Mouse (Mus musculus) intestine, embryonic 15.5 days (tissue): ENCODE results near the gene Ipmk. TPM values are rescaled to one million over a fixed set of nuclear protein-coding genes. Genes with fewer than 3 reads are reported as not detected.
"Not testable (repeated sequence)": the region's sequence is repeated elsewhere in the genome, so short reads cannot be mapped to it uniquely, and the experiment has no call there.

Experiments used
- ATAC-seq: fragments of 200-750 bp; cut with Nextera tagmentation; 2 replicates; pipeline ENCODE4 v1.8.0; 2017; ENCODE audit warnings: moderate TSS enrichment, moderate library complexity
- H3K27ac ChIP-seq: fragments of 300-500 bp; sonication (generic); 2 replicates; pipeline ENCODE4 v1.5.1; 2015; ENCODE audit warnings: mild to moderate bottlenecking, inconsistent platforms
- H3K27me3 ChIP-seq: fragments of 300-500 bp; sonication (generic); replicated peaks from 2 replicates; pipeline ENCODE4 v1.6.1; 2015; ENCODE audit warnings: inconsistent platforms
- H3K36me3 ChIP-seq: fragments of 300-500 bp; sonication (generic); 2 replicates; pipeline ENCODE4 v1.6.1; 2015; ENCODE audit warnings: inconsistent platforms
- H3K4me1 ChIP-seq: fragments of 300-500 bp; sonication (generic); replicated peaks from 2 replicates; pipeline ENCODE4 v1.6.1; 2015; ENCODE audit warnings: inconsistent platforms
- H3K4me2 ChIP-seq: fragments of 300-500 bp; sonication (generic); replicated peaks from 2 replicates; pipeline ENCODE4 v1.6.1; 2015; ENCODE audit warnings: mild to moderate bottlenecking, inconsistent platforms
- H3K4me3 ChIP-seq: fragments of 300-500 bp; sonication (generic); replicated peaks from 2 replicates; pipeline ENCODE4 v1.5.1; 2015; ENCODE audit warnings: inconsistent platforms
- H3K9ac ChIP-seq: fragments of 300-500 bp; sonication (generic); 2 replicates; pipeline ENCODE4 v1.6.1; 2015; ENCODE audit warnings: inconsistent platforms
- H3K9me3 ChIP-seq: fragments of 300-500 bp; sonication (generic); 2 replicates; pipeline ENCODE4 v1.6.1; 2016; ENCODE audit warnings: inconsistent platforms
- WGBS: fragments of 180-500 bp; shearing (Covaris S2); methylation state at CpG from one replicate; pipeline ENCODE4 v1.1.7; 2015; 5-methylcytosine and 5-hydroxymethylcytosine counted together
- polyA plus RNA-seq: library from polyadenylated mRNA; unstranded; fragments of >200 nt; fragmentation: Nextera tagmentation; extraction: Ambion mirVana; gene quantifications from 2 replicates; pipeline ENCODE4 v1.2.1, GENCODE M21; 2015

Gene Ipmk
- polyA plus RNA-seq, 1 experiment from 2014 or later: 28.3 TPM

DNA sequence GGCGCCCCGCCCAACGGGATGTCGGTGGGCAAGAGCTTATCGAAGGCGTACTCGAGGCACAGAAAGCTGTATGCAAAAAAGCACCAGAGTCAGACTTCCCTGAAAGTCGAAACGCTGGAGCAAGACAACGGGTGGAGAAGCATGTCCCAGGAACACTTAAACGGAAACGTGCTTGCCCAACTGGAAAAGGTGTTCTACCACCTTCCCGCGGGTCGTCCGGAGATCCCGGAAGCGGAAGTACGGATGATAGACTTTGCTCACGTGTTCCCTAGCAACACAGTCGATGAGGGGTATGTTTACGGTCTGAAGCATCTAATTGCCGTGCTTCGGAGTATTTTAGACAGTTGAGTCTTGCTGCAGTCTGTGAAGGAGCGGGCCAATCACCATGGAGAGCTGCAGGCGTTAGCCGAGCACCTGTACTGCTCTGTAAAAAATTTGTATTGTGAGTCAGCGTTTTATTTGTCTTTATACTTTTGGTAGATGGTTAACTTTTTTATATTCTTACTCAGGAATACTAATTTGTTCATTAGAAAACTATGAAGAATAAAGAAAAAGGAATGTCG is 34.0 kb downstream of the Ipmk start:
- WGBS: 86% methylated on average over 29 of the region's 29 CpGs
- Histone ChIP-seq H3K27me3 (no peaks in the 10 kb centered on the region), H3K4me1 (no peaks in the 10 kb centered on the region), H3K36me3 (peaks cover 16% of the 10 kb centered on the region), H3K9ac (no peak overlapping the region), H3K4me2 (no peak overlapping the region), H3K27ac (no peak overlapping the region), H3K9me3 (no peaks in the 10 kb centered on the region), H3K4me3 (no peak overlapping the region)
- no peak for ATAC-seq

DNA sequence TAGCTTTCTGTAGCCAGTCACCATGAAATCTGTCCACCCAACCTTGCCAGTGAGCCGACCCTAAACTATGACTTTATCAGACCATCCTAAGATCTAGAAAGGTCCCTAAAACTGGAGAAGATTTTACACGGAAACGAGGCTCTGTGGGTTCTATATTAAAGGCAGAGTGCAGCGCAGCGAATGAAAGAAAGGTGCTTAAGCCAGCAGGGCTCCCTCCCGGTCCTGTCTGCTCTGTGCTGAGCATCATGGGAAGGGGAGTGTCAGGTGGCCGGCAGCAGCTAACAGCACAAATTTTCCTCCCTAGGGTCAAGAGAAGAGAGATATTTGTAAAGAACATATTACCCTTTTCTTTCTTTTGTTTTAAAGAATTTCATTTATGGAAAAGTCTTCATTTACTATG is 34.5 kb downstream of the Ipmk start:
- H3K9ac ChIP-seq: no peak overlapping the region
- no peak overlapping the region for H3K4me3 ChIP-seq
- no peaks in the 10 kb centered on the region for H3K27me3 ChIP-seq
- 66% methylated on average over 7 of the region's 7 CpGs for WGBS
- H3K36me3 ChIP-seq: peaks cover 14% of the 10 kb centered on the region
- H3K4me1 ChIP-seq: no peaks in the 10 kb centered on the region
- no peak overlapping the region for H3K4me2 ChIP-seq
- ATAC-seq: no peak
- no peaks in the 10 kb centered on the region for H3K9me3 ChIP-seq
- no peak overlapping the region for H3K27ac ChIP-seq

- 56% methylated on average over 8 of the region's 8 CpGs for WGBS
- H3K4me2 ChIP-seq: no peak overlapping the region
- H3K27me3 ChIP-seq: no peaks in the 10 kb centered on the region
- H3K9ac ChIP-seq: no peak overlapping the region
- H3K27ac ChIP-seq: no peak overlapping the region
- no peaks in the 10 kb centered on the region for H3K4me1 ChIP-seq
- peaks cover 12% of the 10 kb centered on the region for H3K36me3 ChIP-seq
- ATAC-seq: no peak
- no peak overlapping the region for H3K4me3 ChIP-seq
- H3K9me3 ChIP-seq: no peaks in the 10 kb centered on the region
Measured at GRCm38 (mm10) chr10:71382858-71383551, 35.4 kb downstream of the Ipmk start.

GRCm38 (mm10) chr10:71383552-71383924 is 36.0 kb downstream of the Ipmk start:
- not testable (repeated sequence) for H3K4me2 ChIP-seq, H3K27ac ChIP-seq, H3K9ac ChIP-seq, H3K9me3 ChIP-seq, H3K4me3 ChIP-seq, ATAC-seq, H3K4me1 ChIP-seq, H3K27me3 ChIP-seq
- peaks cover 12% of the 10 kb centered on the region for H3K36me3 ChIP-seq
- 67% methylated on average over 6 of the region's 6 CpGs for WGBS

DNA sequence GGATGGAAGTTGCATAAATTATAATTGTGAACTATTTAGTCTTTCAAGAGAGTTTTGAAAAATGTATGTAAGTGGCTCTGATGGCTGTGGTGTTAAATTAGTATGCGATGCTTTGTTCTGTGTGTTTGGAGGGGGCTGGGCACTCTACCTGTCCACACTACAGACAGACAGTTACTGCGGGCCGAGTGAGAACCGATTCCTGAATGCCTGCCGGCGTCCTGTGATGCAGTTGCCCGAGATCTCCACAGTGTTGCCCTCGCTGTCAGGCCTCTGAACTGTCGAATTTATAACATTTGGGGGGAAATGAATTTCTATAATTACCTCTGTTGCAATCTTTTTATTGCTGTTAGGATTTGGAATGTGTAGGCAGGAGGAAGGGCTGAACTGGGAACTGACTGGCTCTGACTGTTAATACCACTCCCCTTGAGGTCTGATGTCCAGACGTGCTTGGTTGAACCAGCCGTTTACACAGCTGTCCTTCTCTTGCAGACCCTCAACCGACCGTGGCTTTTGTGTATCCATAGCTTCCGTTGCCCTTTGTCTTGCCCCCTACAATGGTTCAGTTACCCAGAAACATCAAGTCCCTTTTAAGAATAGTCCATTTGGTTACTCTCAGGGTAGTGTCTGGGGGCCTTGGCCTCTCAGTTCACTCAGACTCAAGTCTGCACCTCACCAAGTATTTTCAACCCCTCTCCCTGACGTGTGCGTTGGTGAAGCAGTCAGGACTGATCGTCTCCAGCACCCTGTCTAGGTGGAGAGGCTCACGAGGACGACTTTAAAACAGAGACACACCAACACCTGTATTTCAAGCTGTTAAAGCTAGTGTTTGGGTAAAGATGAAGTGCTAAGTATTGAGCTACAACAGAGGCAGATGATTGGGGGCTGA is 36.8 kb downstream of the Ipmk start:
- Histone ChIP-seq H3K4me1 (no peaks in the 10 kb centered on the region), H3K36me3 (peaks cover 12% of the 10 kb centered on the region), H3K27me3 (no peaks in the 10 kb centered on the region), H3K27ac (no peak overlapping the region), H3K4me3 (no peak overlapping the region), H3K4me2 (no peak overlapping the region), H3K9me3 (no peaks in the 10 kb centered on the region), H3K9ac (no peak overlapping the region)
- 64% methylated on average over 19 of the region's 19 CpGs for WGBS
- ATAC-seq: peak; percentile 54

DNA sequence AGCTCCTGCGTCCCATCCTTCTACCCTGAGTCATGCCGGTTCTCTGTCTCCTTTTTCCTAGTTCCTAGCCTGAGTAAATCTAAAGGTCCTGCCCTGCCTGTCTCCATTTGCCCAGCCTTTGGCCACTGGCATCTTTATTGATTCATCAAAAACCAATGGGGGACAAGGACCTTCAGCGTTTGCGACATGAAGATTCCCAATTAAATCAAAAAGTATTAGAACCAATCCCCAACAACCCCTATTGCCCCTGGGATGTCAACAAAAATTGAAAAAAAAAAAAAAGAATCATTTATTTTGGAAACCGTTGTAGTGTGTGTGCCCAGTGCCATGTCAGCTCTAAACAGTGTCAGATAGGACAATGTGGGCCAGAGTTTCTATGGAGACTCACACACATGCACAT is 41.7 kb downstream of the Ipmk start:
- WGBS: 88% methylated on average over 5 of the region's 5 CpGs
- H3K27me3 ChIP-seq: no peaks in the 10 kb centered on the region
- H3K9me3 ChIP-seq: no peaks in the 10 kb centered on the region
- no peak overlapping the region for H3K4me2 ChIP-seq
- no peaks in the 10 kb centered on the region for H3K4me1 ChIP-seq
- no peak overlapping the region for H3K27ac ChIP-seq
- no peaks in the 10 kb centered on the region for H3K36me3 ChIP-seq
- no peak overlapping the region for H3K4me3 ChIP-seq
- no peak overlapping the region for H3K9ac ChIP-seq
- ATAC-seq: no peak

DNA sequence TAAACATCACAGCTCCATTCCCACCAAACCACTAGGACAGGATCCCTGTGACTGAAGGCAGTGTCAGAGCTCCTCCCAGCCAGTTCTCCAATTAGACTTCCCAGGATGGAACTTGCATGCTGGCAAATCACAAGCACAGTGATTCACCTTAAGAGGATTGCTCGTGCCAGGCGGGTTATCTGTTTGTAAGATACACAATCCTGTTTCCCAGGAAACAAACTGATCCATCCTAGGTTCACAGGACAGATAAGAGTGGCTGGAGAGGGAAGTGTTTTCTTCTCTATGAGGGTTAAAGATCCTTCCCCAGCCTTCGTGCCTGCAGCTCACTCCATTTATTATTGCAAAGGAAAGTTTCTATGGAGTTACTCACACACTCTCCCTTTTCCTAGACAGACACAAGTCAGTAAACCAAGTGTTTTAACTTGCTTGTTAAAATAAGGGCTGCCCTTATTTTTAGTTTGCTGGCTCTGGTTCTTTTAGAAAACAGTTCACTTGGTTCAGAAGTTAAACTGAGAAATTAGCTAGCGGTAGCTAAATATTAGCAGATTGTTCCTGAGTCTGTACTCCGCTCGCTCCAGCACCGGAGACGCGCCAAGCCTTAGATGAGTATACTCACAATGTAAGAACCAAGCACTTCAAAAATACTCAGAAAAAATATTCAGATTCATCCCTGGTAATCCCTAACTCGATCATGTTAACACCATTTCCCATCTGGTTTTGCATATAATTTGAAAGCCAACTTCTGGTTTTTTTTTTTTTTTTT is 51.0 kb downstream of the Ipmk start:
- Histone ChIP-seq H3K4me3 (no peak overlapping the region), H3K4me2 (no peak overlapping the region), H3K4me1 (no peaks in the 10 kb centered on the region), H3K27me3 (no peaks in the 10 kb centered on the region), H3K9me3 (no peaks in the 10 kb centered on the region), H3K27ac (no peak overlapping the region), H3K36me3 (no peaks in the 10 kb centered on the region), H3K9ac (no peak overlapping the region)
- 71% methylated on average over 10 of the region's 10 CpGs for WGBS
- ATAC-seq: peak; percentile 53; the same call in 1 of the 2 replicates

- H3K4me2 ChIP-seq: no peak overlapping the region
- no peaks in the 10 kb centered on the region for H3K36me3 ChIP-seq
- H3K9me3 ChIP-seq: no peaks in the 10 kb centered on the region
- H3K9ac ChIP-seq: no peak overlapping the region
- peak; percentile 48; the same call in 1 of the 2 replicates for ATAC-seq
- H3K27ac ChIP-seq: no peak overlapping the region
- no peak overlapping the region for H3K4me3 ChIP-seq
- no peaks in the 10 kb centered on the region for H3K27me3 ChIP-seq
- WGBS: 38% methylated on average over 8 of the region's 8 CpGs
- no peaks in the 10 kb centered on the region for H3K4me1 ChIP-seq
Measured at GRCm38 (mm10) chr10:71399399-71399798, 51.8 kb downstream of the Ipmk start.

DNA sequence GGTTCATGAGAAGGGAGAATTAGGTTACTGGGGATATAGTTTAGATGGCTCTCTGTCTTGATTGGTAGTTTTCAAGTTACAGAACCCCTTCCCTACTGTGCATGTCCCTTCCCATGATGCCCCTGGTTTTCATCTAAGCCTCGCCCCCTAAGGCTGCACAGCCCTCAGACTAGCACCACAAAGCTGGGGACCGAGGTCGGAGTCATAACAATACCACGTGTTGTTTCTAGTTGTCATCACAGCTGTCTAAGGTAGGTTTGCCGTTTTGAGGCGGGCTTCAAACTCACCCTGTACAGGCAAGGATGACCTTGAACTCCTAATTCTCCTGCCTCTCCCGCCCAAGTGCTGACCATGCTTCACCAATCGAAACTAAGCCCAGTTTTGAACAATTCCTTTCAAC is 52.4 kb downstream of the Ipmk start:
- Histone ChIP-seq H3K27me3 (no peaks in the 10 kb centered on the region), H3K4me1 (no peaks in the 10 kb centered on the region), H3K9me3 (no peaks in the 10 kb centered on the region), H3K27ac (no peak overlapping the region), H3K36me3 (no peaks in the 10 kb centered on the region), H3K9ac (no peak overlapping the region), H3K4me3 (no peak overlapping the region), H3K4me2 (no peak overlapping the region)
- WGBS: 79% methylated on average over 8 of the region's 8 CpGs
- no peak for ATAC-seq

- Histone ChIP-seq H3K4me3 (no peak overlapping the region), H3K9ac (no peak overlapping the region), H3K27ac (no peak overlapping the region), H3K27me3 (no peaks in the 10 kb centered on the region), H3K4me1 (no peaks in the 10 kb centered on the region), H3K9me3 (no peaks in the 10 kb centered on the region), H3K36me3 (no peaks in the 10 kb centered on the region), H3K4me2 (no peak overlapping the region)
- ATAC-seq: no peak
- 68% methylated on average over 13 of the region's 13 CpGs for WGBS
Measured at GRCm38 (mm10) chr10:71400818-71401646, 53.5 kb downstream of the Ipmk start.

GRCm38 (mm10) chr10:71403638-71404037 is 56.1 kb downstream of the Ipmk start:
- Histone ChIP-seq H3K27ac (no peak overlapping the region), H3K4me1 (no peaks in the 10 kb centered on the region), H3K9me3 (no peaks in the 10 kb centered on the region), H3K36me3 (no peaks in the 10 kb centered on the region), H3K4me3 (no peak overlapping the region), H3K27me3 (no peaks in the 10 kb centered on the region), H3K4me2 (no peak overlapping the region), H3K9ac (no peak overlapping the region)
- ATAC-seq: no peak
- 61% methylated on average over 3 of the region's 3 CpGs for WGBS
